Mouse (Mus musculus): Measurements from ENCODE around the gene Plekhh1. TPM values are rescaled to one million over a fixed set of nuclear protein-coding genes. Genes with fewer than 3 reads are reported as not detected.
"Not testable (repeated sequence)": the region's sequence is repeated elsewhere in the genome, so short reads cannot be mapped to it uniquely, and the experiment has no call there.

Gene Plekhh1
- polyA plus RNA-seq, 1 experiment from 2014 or later = 2.7 TPM

GRCm38 (mm10) chr12:79016109-79016508 is 12.9 kb upstream of the Plekhh1 start:
- no peak overlapping the region for H3K9ac ChIP-seq (ENCODE audit: low read depth, low read length)
- no peak overlapping the region for H3K27ac ChIP-seq (ENCODE audit: low read depth, low read length)
- H3K9me3 ChIP-seq (replicated peaks; ENCODE audit: control insufficient read depth, low read length) = no peaks in the 10 kb centered on the region
- H3K4me2 ChIP-seq = no peak overlapping the region
- no peaks in the 10 kb centered on the region for H3K4me1 ChIP-seq (ENCODE audit: control insufficient read depth, insufficient read depth, low read length)
- H3K36me3 ChIP-seq (ENCODE audit: control insufficient read depth, insufficient read depth, low read length) = no peaks in the 10 kb centered on the region
- no peaks in the 10 kb centered on the region for H3K27me3 ChIP-seq (ENCODE audit: control insufficient read depth, insufficient read depth, low read length)
- WGBS (ENCODE audit: insufficient replicate concordance) = 51% methylated on average over 5 of the region's 5 CpGs
- ATAC-seq (replicated peaks; ENCODE audit: insufficient number of reproducible peaks, low FRiP score, low TSS enrichment) = no peak
- H3K4me3 ChIP-seq (ENCODE audit: low read depth, low read length) = no peak overlapping the region

- H3K9me3 ChIP-seq (replicated peaks; ENCODE audit: control insufficient read depth, low read length) = no peaks in the 10 kb centered on the region
- H3K27me3 ChIP-seq (ENCODE audit: control insufficient read depth, insufficient read depth, low read length) = no peaks in the 10 kb centered on the region
- H3K27ac ChIP-seq (ENCODE audit: low read depth, low read length) = no peak overlapping the region
- ATAC-seq (replicated peaks; ENCODE audit: insufficient number of reproducible peaks, low FRiP score, low TSS enrichment) = no peak
- 60% methylated on average over 4 of the region's 4 CpGs for WGBS (ENCODE audit: insufficient replicate concordance)
- no peaks in the 10 kb centered on the region for H3K36me3 ChIP-seq (ENCODE audit: control insufficient read depth, insufficient read depth, low read length)
- H3K4me3 ChIP-seq (ENCODE audit: low read depth, low read length) = no peak overlapping the region
- no peak overlapping the region for H3K9ac ChIP-seq (ENCODE audit: low read depth, low read length)
- H3K4me2 ChIP-seq = no peak overlapping the region
- no peaks in the 10 kb centered on the region for H3K4me1 ChIP-seq (ENCODE audit: control insufficient read depth, insufficient read depth, low read length)
Measured at GRCm38 (mm10) chr12:79017994-79018399, 11.0 kb upstream of the Plekhh1 start.

DNA sequence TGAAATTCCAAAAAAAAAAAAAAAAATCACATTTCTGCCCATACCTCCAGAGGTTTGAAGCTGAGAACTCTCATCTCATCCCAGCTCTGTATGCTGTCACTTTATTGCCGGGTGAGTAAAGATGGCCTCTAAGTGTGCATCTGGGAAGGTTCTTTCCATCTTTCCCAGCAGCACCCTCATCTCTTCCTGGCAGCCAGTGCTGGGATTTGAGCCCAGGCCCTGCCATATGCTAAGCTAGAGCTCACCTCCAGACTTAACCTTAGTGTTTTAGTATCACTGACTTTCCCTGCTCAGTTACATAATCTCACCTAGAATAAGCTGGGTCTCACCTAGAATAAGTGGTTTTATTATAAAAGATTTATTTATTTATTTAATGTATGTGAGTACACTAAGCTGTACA is 7.1 kb upstream of the Plekhh1 start:
- no peak for ATAC-seq (replicated peaks; ENCODE audit: insufficient number of reproducible peaks, low FRiP score, low TSS enrichment)
- 68% methylated on average over 1 of the region's 1 CpGs for WGBS (ENCODE audit: insufficient replicate concordance)
- H3K9ac ChIP-seq (ENCODE audit: low read depth, low read length) = no peak overlapping the region
- H3K4me1 ChIP-seq (ENCODE audit: control insufficient read depth, insufficient read depth, low read length) = no peaks in the 10 kb centered on the region
- no peaks in the 10 kb centered on the region for H3K36me3 ChIP-seq (ENCODE audit: control insufficient read depth, insufficient read depth, low read length)
- no peaks in the 10 kb centered on the region for H3K27me3 ChIP-seq (ENCODE audit: control insufficient read depth, insufficient read depth, low read length)
- H3K4me2 ChIP-seq = no peak overlapping the region
- no peak overlapping the region for H3K4me3 ChIP-seq (ENCODE audit: low read depth, low read length)
- H3K9me3 ChIP-seq (replicated peaks; ENCODE audit: control insufficient read depth, low read length) = no peaks in the 10 kb centered on the region
- no peak overlapping the region for H3K27ac ChIP-seq (ENCODE audit: low read depth, low read length)

- WGBS (ENCODE audit: insufficient replicate concordance) = 4% methylated on average over 3 of the region's 3 CpGs
- H3K4me3 ChIP-seq (ENCODE audit: low read depth, low read length) = no peak overlapping the region
- no peaks in the 10 kb centered on the region for H3K4me1 ChIP-seq (ENCODE audit: control insufficient read depth, insufficient read depth, low read length)
- no peak overlapping the region for H3K27ac ChIP-seq (ENCODE audit: low read depth, low read length)
- no peak for ATAC-seq (replicated peaks; ENCODE audit: insufficient number of reproducible peaks, low FRiP score, low TSS enrichment)
- H3K9me3 ChIP-seq (replicated peaks; ENCODE audit: control insufficient read depth, low read length) = no peaks in the 10 kb centered on the region
- no peaks in the 10 kb centered on the region for H3K27me3 ChIP-seq (ENCODE audit: control insufficient read depth, insufficient read depth, low read length)
- no peaks in the 10 kb centered on the region for H3K36me3 ChIP-seq (ENCODE audit: control insufficient read depth, insufficient read depth, low read length)
- no peak overlapping the region for H3K4me2 ChIP-seq
- no peak overlapping the region for H3K9ac ChIP-seq (ENCODE audit: low read depth, low read length)
Measured at GRCm38 (mm10) chr12:79022882-79023281, 6.1 kb upstream of the Plekhh1 start.

- not testable (repeated sequence) for H3K4me3 ChIP-seq (ENCODE audit: low read depth, low read length); H3K36me3 ChIP-seq (ENCODE audit: control insufficient read depth, insufficient read depth, low read length); H3K9me3 ChIP-seq (replicated peaks; ENCODE audit: control insufficient read depth, low read length); H3K4me2 ChIP-seq; H3K4me1 ChIP-seq (ENCODE audit: control insufficient read depth, insufficient read depth, low read length); H3K27me3 ChIP-seq (ENCODE audit: control insufficient read depth, insufficient read depth, low read length); ATAC-seq (replicated peaks; ENCODE audit: insufficient number of reproducible peaks, low FRiP score, low TSS enrichment); H3K27ac ChIP-seq (ENCODE audit: low read depth, low read length); H3K9ac ChIP-seq (ENCODE audit: low read depth, low read length)
- 94% methylated on average over 8 of the region's 8 CpGs for WGBS (ENCODE audit: insufficient replicate concordance)
Measured at GRCm38 (mm10) chr12:79027526-79027925, 1.4 kb upstream of the Plekhh1 start.

- H3K4me3 ChIP-seq (ENCODE audit: low read depth, low read length) = no peak overlapping the region
- H3K9ac ChIP-seq (ENCODE audit: low read depth, low read length) = no peak overlapping the region
- no peak overlapping the region for H3K4me2 ChIP-seq
- no peak for ATAC-seq (replicated peaks; ENCODE audit: insufficient number of reproducible peaks, low FRiP score, low TSS enrichment)
- no peaks in the 10 kb centered on the region for H3K36me3 ChIP-seq (ENCODE audit: control insufficient read depth, insufficient read depth, low read length)
- H3K27me3 ChIP-seq (ENCODE audit: control insufficient read depth, insufficient read depth, low read length) = no peaks in the 10 kb centered on the region; the same call in 1 of the 2 replicates
- H3K4me1 ChIP-seq (ENCODE audit: control insufficient read depth, insufficient read depth, low read length) = no peaks in the 10 kb centered on the region
- WGBS (ENCODE audit: insufficient replicate concordance) = 92% methylated on average over 2 of the region's 2 CpGs
- H3K27ac ChIP-seq (ENCODE audit: low read depth, low read length) = no peak overlapping the region
- no peaks in the 10 kb centered on the region for H3K9me3 ChIP-seq (replicated peaks; ENCODE audit: control insufficient read depth, low read length)
Measured at GRCm38 (mm10) chr12:79034331-79034730, 5.4 kb downstream of the Plekhh1 start.

DNA sequence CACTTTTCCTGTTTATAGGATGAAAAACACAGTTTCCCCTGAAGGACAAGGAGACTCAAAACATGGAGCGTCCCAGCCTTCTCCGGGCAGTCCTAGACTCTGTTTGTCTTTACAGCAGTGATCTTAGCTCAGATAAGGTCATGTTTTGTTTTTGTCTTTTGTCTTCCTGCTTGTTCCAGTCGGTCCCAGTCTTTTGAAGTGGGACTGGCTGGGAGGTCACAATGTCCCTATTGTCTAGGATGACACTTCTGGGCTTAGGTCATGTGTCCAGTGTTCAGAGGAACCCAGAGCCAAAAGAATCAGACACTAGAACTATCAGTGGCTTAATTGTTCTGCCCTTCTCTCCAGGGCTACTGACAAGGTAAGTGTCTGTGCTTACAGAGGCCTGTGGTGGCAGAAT is 6.4 kb downstream of the Plekhh1 start:
- WGBS (ENCODE audit: insufficient replicate concordance) = 46% methylated on average over 3 of the region's 3 CpGs
- H3K4me1 ChIP-seq (ENCODE audit: control insufficient read depth, insufficient read depth, low read length) = no peaks in the 10 kb centered on the region
- no peaks in the 10 kb centered on the region for H3K9me3 ChIP-seq (replicated peaks; ENCODE audit: control insufficient read depth, low read length)
- H3K27ac ChIP-seq (ENCODE audit: low read depth, low read length) = no peak overlapping the region
- H3K36me3 ChIP-seq (ENCODE audit: control insufficient read depth, insufficient read depth, low read length) = no peaks in the 10 kb centered on the region
- no peak overlapping the region for H3K4me2 ChIP-seq
- H3K27me3 ChIP-seq (ENCODE audit: control insufficient read depth, insufficient read depth, low read length) = no peaks in the 10 kb centered on the region; the same call in 1 of the 2 replicates
- no peak overlapping the region for H3K4me3 ChIP-seq (ENCODE audit: low read depth, low read length)
- ATAC-seq (replicated peaks; ENCODE audit: insufficient number of reproducible peaks, low FRiP score, low TSS enrichment) = no peak
- H3K9ac ChIP-seq (ENCODE audit: low read depth, low read length) = no peak overlapping the region

- ATAC-seq (replicated peaks; ENCODE audit: insufficient number of reproducible peaks, low FRiP score, low TSS enrichment) = no peak
- no peak overlapping the region for H3K9ac ChIP-seq (ENCODE audit: low read depth, low read length)
- H3K27me3 ChIP-seq (ENCODE audit: control insufficient read depth, insufficient read depth, low read length) = no peaks in the 10 kb centered on the region
- no peak overlapping the region for H3K27ac ChIP-seq (ENCODE audit: low read depth, low read length)
- no peak overlapping the region for H3K4me2 ChIP-seq
- H3K4me1 ChIP-seq (ENCODE audit: control insufficient read depth, insufficient read depth, low read length) = no peaks in the 10 kb centered on the region
- H3K9me3 ChIP-seq (replicated peaks; ENCODE audit: control insufficient read depth, low read length) = no peaks in the 10 kb centered on the region
- WGBS (ENCODE audit: insufficient replicate concordance) = 64% methylated on average over 8 of the region's 8 CpGs
- H3K36me3 ChIP-seq (ENCODE audit: control insufficient read depth, insufficient read depth, low read length) = no peaks in the 10 kb centered on the region
- no peak overlapping the region for H3K4me3 ChIP-seq (ENCODE audit: low read depth, low read length)
Measured at GRCm38 (mm10) chr12:79039708-79040107, 10.7 kb downstream of the Plekhh1 start.

- Histone ChIP-seq H3K27me3 (ENCODE audit: control insufficient read depth, insufficient read depth, low read length) (no peaks in the 10 kb centered on the region), H3K4me2 (no peak overlapping the region), H3K9ac (ENCODE audit: low read depth, low read length) (no peak overlapping the region), H3K4me3 (ENCODE audit: low read depth, low read length) (no peak overlapping the region), H3K36me3 (ENCODE audit: control insufficient read depth, insufficient read depth, low read length) (no peaks in the 10 kb centered on the region), H3K4me1 (ENCODE audit: control insufficient read depth, insufficient read depth, low read length) (no peaks in the 10 kb centered on the region), H3K27ac (ENCODE audit: low read depth, low read length) (no peak overlapping the region), H3K9me3 (replicated peaks; ENCODE audit: control insufficient read depth, low read length) (no peaks in the 10 kb centered on the region)
- no peak for ATAC-seq (replicated peaks; ENCODE audit: insufficient number of reproducible peaks, low FRiP score, low TSS enrichment)
- 77% methylated on average over 11 of the region's 11 CpGs for WGBS (ENCODE audit: insufficient replicate concordance)
Measured at GRCm38 (mm10) chr12:79040201-79040827, 11.4 kb downstream of the Plekhh1 start.

Measured in heart, embryonic 11.5 days (tissue).